In genomic region chr16:92385062-92385461, GRCm38 (mm10) we compare ENCODE assay signal across 10 mouse cellular contexts. TPM values are rescaled to one million over a fixed set of nuclear protein-coding genes. Genes with fewer than 3 reads are reported as not detected.
DNase-seq lines count a peak whose midpoint lies in the region; ATAC-seq lines count a peak whose summit lies in the region.
"Had no signal": no experiment of that assay in that cellular context is flagged by ENCODE, and none has a peak within 500 bp of the region (broad histone marks: within the 10 kb centered on the region; RNA-seq: fewer than 3 reads in every experiment).

No protein-coding gene starts in this region.

- H3K4me3 ChIP-seq in forebrain, embryonic 10.5 days, result no peak overlapping the region
- H3K4me3 ChIP-seq in forebrain, embryonic 16.5 days (replicated peaks; ENCODE audit: low read length), result no peak overlapping the region
- no peak overlapping the region for H3K4me3 ChIP-seq in intestine, embryonic 15.5 days (replicated peaks)
- H3K4me3 ChIP-seq: hindbrain, embryonic 15.5 days had no signal

- no peak overlapping the region for H3K9ac ChIP-seq in forebrain, embryonic 16.5 days (replicated peaks; ENCODE audit: low read depth, low read length)
- H3K9ac ChIP-seq in intestine, embryonic 15.5 days, result no peak overlapping the region
- H3K9ac ChIP-seq: hindbrain, embryonic 15.5 days had no signal

- DNase-seq in forebrain, embryonic 10.5 days (ENCODE audit: extremely low spot score, low spot score), result peak; percentile 56
- DNase-seq in right cerebral cortex, postnatal 4 days, result peak; percentile 72
- no peak for DNase-seq in right cerebral cortex, adult 18-20 months
- DNase-seq in thymus, postnatal 0 days (ENCODE audit: low spot score), result peak; percentile 16

- no peaks in the 10 kb centered on the region for H3K9me3 ChIP-seq in forebrain, embryonic 10.5 days
- H3K9me3 ChIP-seq in forebrain, embryonic 16.5 days (ENCODE audit: control insufficient read depth, low read length), result no peaks in the 10 kb centered on the region
- no peaks in the 10 kb centered on the region for H3K9me3 ChIP-seq in intestine, embryonic 15.5 days
- H3K9me3 ChIP-seq: hindbrain, embryonic 15.5 days had no signal

- WGBS in forebrain, embryonic 10.5 days, result 5% methylated on average over 2 of the region's 2 CpGs
- WGBS in forebrain, embryonic 16.5 days, result 2% methylated on average over 2 of the region's 2 CpGs
- 3% methylated on average over 2 of the region's 2 CpGs for WGBS in intestine, embryonic 15.5 days

- no peak overlapping the region for H3K4me2 ChIP-seq in forebrain, embryonic 16.5 days (ENCODE audit: low read length)
- no peak overlapping the region for H3K4me2 ChIP-seq in intestine, embryonic 15.5 days (replicated peaks)
- H3K4me2 ChIP-seq: hindbrain, embryonic 15.5 days had no signal

- no peaks in the 10 kb centered on the region for H3K27me3 ChIP-seq in forebrain, embryonic 10.5 days (ENCODE audit: poor library complexity, severe bottlenecking)
- H3K27me3 ChIP-seq in forebrain, embryonic 16.5 days (replicated peaks; ENCODE audit: control insufficient read depth, insufficient read depth, low read length), result no peaks in the 10 kb centered on the region
- H3K27me3 ChIP-seq in intestine, embryonic 15.5 days (replicated peaks), result no peaks in the 10 kb centered on the region
- H3K27me3 ChIP-seq: hindbrain, embryonic 15.5 days had no signal

- H3K4me1 ChIP-seq in forebrain, embryonic 10.5 days, result peaks cover 35% of the 10 kb centered on the region
- H3K4me1 ChIP-seq in forebrain, embryonic 16.5 days (replicated peaks; ENCODE audit: control insufficient read depth, insufficient read depth, low read length), result peaks cover 8% of the 10 kb centered on the region
- no peaks in the 10 kb centered on the region for H3K4me1 ChIP-seq in intestine, embryonic 15.5 days (replicated peaks)

- no peak for ATAC-seq in forebrain, embryonic 16.5 days
- ATAC-seq in common myeloid progenitor, adult 5-6 weeks (replicated peaks; ENCODE audit: low read depth, poor library complexity, severe bottlenecking), result 0 out of 2 replicates have a peak, but pooled peaks have one; percentile 36
- ATAC-seq in intestine, embryonic 15.5 days, result peak; percentile 31; the same call in 1 of the 2 replicates
- ATAC-seq in megakaryocyte, adult 5-6 weeks (ENCODE audit: poor library complexity, severe bottlenecking), result peak; percentile 70

- H3K36me3 ChIP-seq in forebrain, embryonic 10.5 days (replicated peaks), result no peaks in the 10 kb centered on the region
- no peaks in the 10 kb centered on the region for H3K36me3 ChIP-seq in forebrain, embryonic 16.5 days (ENCODE audit: control insufficient read depth, insufficient read depth)
- no peaks in the 10 kb centered on the region for H3K36me3 ChIP-seq in intestine, embryonic 15.5 days
- H3K36me3 ChIP-seq: hindbrain, embryonic 15.5 days had no signal

- H3K27ac ChIP-seq in forebrain, embryonic 10.5 days, result no peak overlapping the region
- no peak overlapping the region for H3K27ac ChIP-seq in forebrain, embryonic 16.5 days (ENCODE audit: low read length)
- H3K27ac ChIP-seq in intestine, embryonic 15.5 days, result no peak overlapping the region
- H3K27ac ChIP-seq: hindbrain, embryonic 15.5 days had no signal

RNA-seq across cellular contexts. Expression of gene Kcne1, which starts 25.8 kb away (rescaled TPM):
- polyA plus RNA-seq in forebrain, embryonic 10.5 days (2016; fragmentation: Nextera tagmentation; extraction: Ambion mirVana), result 0.12 and 0.41 TPM in 2 replicates
- polyA plus RNA-seq in forebrain, embryonic 16.5 days (2015; fragmentation: Nextera tagmentation; extraction: Ambion mirVana), result 0.10 TPM in 1 of 2 replicates, not detected in the other
- total RNA-seq in common myeloid progenitor, adult 5-6 weeks (2017), result not detected in 2 replicates
- polyA plus RNA-seq in intestine, embryonic 15.5 days (2015; fragmentation: Nextera tagmentation; extraction: Ambion mirVana), result 0.25 TPM in 1 of 2 replicates, not detected in the other
- total RNA-seq in megakaryocyte, adult 5-6 weeks (2015), result not detected in 2 replicates
- total RNA-seq in megakaryocyte, adult 5-6 weeks (2017), result not detected in 2 replicates
- polyA plus RNA-seq in thymus, postnatal 0 days (2015; fragmentation: Nextera tagmentation; extraction: Ambion mirVana), result 0.08 TPM in 2 replicates
- total RNA-seq: ES-E14 had no signal
